Mouse (Mus musculus): ENCODE data around the gene Heatr4.

Heatr4 gene

DNA sequence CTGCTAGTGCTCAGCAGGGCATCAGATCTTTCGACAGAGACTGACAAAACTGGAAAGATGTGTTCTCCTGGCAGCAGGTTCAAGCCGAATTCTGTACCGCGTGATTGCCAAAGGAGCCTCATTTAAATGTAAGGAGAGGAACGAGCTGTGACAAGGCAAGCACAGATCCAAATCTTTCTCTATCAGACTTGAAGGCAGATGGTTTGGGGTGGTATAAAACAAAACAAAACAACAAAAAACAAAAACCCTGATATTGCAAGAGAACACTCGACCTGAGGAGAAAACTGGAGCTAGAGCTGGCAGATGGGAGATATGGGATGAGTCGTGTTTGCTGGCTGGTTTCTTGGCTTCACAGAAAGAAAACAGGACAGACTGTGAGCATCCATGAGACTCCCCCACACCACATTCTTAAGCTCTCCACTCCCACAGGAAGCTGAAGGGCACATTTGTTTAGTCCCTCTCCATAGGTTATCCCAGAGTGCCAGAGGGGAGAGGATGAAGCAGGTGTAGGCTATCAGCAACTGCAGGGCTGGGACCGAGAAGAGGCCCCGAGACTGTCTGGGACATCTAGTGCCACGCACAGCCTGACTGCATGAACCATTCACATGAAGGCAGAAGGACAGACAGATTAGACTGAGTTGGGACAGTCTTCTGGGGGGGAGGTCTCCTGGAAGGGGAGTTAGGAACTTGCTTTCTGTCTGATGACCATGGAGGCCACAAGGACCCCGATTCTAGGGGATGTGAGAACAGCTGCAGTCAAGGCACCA, 13.9 kb upstream of the Heatr4 start:
- no peak for DNase-seq (ENCODE audit: low spot score)

- DNase-seq (ENCODE audit: low spot score): no peak
Measured at GRCm38 (mm10) chr12:83997221-83997620, 12.6 kb upstream of the Heatr4 start.

- DNase-seq (ENCODE audit: low spot score): no peak
Measured at GRCm38 (mm10) chr12:83989378-83989777, 4.7 kb upstream of the Heatr4 start.

DNA sequence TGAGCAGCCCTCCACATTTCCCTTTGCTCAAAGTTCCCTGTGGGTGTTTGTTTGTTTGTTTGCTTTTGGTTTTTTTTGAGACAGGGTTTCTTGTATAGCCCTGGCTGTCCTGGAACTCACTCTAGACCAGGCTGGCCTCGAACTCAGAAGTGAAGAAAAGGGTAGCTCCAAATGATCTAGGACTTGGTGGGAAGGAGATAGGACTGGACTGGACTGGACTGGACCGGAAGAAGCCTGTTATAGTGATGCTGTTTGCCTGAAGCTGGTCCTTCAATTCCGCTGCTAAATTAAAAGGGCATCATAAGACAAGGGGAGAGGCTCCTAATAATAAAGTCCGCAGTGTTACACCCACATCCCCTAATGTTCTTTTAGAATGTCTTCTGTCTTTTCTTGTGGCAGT, 3.8 kb upstream of the Heatr4 start:
- DNase-seq (ENCODE audit: low spot score): no peak

DNA sequence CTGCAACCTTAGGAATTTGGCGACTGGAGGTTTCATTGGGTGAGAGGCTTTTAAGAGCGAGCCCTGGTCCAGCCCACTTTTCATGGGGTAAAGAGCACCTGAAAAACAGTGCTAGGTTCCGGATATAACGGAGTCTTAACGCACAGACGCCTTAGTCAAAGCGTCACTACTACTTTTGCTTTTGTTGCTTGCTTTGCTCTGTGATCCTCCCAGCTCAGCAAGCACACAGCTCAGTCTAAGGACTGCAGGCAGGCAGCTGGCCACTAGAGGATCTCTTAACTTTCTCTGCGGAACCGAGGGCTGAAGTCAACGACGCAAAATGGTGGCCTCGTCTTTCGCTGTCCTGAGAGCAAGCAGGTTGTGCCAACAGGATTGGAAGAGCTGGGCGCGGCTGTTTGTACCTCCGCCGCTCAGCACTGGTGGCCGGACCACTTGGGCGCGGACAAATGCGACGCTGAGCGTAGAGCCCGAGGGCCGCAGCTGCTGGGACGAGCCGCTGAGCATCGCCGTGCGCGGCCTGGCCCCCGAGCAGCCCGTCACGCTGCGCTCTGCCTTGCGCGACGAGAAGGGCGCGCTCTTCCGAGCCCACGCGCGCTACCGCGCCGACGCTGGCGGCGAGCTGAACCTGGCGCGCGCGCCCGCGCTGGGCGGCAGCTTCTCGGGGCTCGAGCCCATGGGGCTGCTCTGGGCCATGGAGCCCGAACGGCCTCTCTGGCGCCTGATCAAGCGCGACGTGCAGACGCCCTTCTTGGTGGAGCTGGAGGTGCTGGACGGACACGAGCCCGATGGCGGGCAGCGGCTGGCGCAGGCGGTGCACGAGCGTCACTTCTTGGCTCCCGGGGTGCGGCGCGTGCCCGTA, 3.2 kb upstream of the Heatr4 start, which contains the start of gene Acot2:
Gene Acot2, plus strand, starts transcription at position 279 of the 859 bp plus-strand sequence.
- DNase-seq (ENCODE audit: low spot score): peak; percentile 80

DNA sequence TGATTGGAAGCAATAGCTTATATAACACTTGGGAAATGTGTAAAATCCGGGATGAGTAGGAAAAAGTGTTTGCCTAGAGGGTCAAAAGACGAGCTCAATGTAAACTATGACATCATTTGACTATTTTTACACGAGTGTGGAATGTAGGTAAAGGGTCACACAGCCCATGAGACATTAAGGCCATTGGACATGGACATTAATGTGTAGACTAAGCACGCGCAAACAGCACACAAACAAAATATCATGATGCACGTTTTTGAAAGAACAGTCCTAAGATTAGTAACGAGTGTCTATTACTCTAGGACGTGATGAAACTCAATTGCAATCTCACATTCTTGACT, 2.6 kb upstream of the Heatr4 start:
- no peak for DNase-seq (ENCODE audit: low spot score)

- no peak for DNase-seq (ENCODE audit: low spot score)
Measured at GRCm38 (mm10) chr12:83981615-83982014, 3.0 kb downstream of the Heatr4 start.

- DNase-seq (ENCODE audit: low spot score): no peak
Measured at GRCm38 (mm10) chr12:83978862-83979261, 5.8 kb downstream of the Heatr4 start.

GRCm38 (mm10) chr12:83972117-83972516, 12.5 kb downstream of the Heatr4 start:
- DNase-seq (ENCODE audit: low spot score): peak; percentile 62

- no peak for DNase-seq (ENCODE audit: low spot score)
Measured at GRCm38 (mm10) chr12:83965235-83965634, 19.4 kb downstream of the Heatr4 start.

DNA sequence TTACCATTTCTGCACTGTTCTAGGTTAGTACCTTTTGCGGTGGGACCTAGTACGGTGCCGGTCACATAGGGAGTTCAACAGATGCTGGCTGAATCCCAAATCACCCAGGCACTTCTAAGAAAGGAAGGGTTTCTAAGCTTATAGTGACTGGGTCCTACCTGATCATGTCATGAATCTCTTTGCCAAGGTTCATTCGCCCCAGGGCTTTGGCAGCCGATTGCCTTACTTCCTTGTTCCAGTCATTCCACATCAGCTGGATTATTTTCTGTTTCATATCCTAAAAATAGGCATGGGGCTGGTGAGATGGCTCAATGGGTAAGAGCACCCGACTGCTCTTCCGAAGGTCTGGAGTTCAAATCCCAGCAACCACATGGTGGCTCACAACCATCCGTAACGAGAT, 26.4 kb downstream of the Heatr4 start:
- no peak for DNase-seq (ENCODE audit: low spot score)

- DNase-seq (ENCODE audit: low spot score): no peak
Measured at GRCm38 (mm10) chr12:83951711-83952575, 32.7 kb downstream of the Heatr4 start.

DNA sequence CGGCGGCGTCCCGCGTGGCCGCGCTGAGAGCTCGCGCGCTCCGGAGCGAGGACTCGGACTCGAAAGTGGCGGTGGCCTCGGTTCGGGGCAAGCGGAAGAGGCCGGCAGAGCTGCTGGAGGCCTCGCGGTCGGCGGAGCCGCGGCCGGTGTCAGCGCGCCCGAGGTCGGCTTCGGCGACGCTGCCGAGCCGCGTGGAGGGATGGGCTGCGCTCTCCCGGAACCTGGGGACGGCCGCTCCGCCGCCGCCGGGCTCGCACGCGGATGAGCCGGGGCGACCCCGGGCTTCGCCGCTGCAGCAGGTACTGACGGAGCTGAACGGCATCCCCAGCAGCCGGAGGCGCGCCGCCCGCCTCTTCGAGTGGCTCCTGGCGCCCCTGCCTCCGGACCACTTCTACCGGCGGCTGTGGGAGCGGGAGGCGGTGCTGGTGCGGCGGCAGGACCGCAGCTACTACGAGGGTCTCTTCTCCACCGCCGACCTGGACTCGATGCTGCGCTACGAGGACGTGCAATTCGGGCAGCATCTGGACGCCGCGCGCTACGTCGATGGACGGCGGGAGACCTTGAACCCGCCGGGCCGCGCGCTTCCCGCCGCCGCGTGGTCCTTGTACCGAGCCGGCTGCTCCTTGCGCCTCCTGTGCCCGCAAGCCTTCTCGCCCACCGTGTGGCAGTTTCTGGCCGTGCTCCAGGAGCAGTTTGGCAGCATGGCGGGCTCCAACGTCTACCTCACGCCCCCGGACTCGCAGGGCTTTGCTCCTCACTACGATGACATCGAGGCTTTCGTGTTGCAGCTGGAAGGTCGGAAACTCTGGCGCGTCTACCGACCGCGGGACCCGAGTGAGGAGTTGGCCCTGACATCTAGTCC, 33.6 kb downstream of the Heatr4 start:
- DNase-seq (ENCODE audit: low spot score): peak; percentile 46

- DNase-seq (ENCODE audit: low spot score): peak; percentile 82
Measured at GRCm38 (mm10) chr12:83950493-83950839, 34.2 kb downstream of the Heatr4 start, which contains the start of gene Riox1. Riox1 (plus strand) TSS chr12:83950608.

DNA sequence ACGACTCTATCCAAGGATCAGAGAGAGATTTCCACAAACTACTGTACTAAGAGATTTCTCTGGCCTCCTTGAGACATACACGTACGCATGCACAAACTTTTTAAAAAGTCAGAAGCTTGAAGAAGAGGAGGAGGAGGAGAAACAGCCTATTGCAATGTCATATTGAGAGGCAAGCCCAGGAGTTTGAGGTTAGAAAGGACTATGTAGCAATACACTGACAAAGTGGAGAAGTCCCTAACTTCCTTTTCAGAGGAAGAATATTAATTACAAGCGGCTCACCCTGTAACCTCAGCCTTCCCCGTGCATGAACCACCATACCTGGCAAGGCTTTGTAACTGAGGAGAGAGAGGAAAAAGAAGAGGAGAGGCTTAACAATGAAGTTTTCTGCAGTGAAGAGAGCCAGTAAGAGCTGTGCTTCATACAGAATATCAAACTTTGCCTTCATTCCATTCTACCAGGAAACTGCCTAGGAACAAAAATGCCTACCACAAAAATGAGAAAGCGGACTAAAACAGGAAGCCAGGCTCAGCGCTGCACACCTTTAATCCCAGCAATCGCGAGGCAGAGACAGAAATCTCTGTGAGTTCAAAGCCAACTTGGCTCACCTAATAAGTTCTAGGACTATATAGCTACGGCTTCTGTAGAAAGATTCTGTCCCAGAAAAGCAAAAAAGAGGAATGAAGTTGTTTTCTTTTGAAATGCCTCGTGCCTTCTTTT, 34.7 kb downstream of the Heatr4 start:
- DNase-seq (ENCODE audit: low spot score): no peak

GRCm38 (mm10) chr12:83949043-83949442, 35.6 kb downstream of the Heatr4 start:
- no peak for DNase-seq (ENCODE audit: low spot score)

DNA sequence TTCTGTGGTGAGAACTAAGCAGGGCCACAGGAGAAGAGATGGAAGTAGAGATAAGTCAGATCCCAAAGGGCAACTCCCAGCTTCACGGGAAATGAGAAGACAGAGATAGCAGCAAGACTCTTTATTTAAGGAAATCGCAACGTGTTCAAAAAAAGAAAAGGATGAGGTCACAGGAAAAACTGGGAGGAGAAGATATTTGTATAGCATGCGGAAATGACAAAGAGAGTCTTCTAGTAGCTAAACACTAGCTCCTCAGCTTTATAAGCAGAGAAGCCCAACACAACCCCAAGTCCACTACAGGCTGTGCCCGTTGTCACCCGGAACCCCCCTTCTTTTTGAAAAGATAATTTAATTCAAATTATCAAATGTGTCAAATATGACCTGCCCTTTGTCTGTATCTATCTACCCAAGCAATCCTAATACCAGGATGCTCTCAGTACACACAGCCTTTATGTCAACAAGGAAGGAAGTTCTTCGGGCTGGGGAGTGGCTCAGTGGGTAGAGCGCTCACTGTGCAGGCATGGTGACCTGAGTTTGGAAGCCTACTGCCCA, 37.3 kb downstream of the Heatr4 start:
- no peak for DNase-seq (ENCODE audit: low spot score)

DNA sequence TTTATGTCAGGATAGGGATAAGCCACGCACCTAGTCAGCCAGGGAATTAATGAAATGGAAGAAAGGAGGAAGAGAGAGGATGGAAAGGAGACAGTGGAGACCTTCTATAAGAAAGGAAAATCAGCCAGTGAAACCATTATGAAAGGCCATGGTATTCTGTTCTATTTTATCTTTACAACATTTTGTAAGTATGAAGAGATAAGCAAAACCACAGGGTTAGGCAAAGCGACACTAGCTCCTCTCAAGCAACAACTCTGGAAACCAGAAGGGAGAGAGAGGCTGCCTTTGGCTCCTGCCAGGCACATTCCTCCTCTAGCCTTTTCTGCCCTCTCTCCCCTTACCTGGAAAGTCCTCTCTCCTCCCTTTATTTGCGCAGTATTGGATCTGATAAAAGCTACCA, 42.7 kb downstream of the Heatr4 start:
- DNase-seq (ENCODE audit: low spot score): no peak

DNA sequence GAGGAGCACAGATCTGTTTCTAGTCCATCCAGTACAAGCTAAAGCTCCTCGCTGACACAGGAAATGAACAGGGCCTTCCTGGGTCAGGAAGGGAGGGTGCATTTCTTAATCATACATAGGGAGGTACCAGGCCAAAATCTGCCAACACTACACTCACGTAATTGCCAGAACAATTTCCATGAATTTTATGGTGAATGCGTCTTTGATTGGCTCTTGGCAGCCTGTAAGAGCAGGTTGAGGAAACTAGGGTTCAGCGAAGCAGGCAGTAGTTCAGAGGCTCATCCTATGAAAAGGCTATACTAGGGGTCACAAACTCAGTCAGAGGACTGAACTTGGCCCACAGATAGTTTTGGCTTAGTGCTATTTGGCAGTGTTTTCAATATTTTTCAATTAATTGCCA, 44.6 kb downstream of the Heatr4 start:
- no peak for DNase-seq (ENCODE audit: low spot score)

- DNase-seq (ENCODE audit: low spot score): no peak
Measured at GRCm38 (mm10) chr12:83939332-83939731, 45.3 kb downstream of the Heatr4 start.
